Mouse (Mus musculus) stomach, embryonic 16.5 days (tissue): ENCODE measurements around the gene Ptprm. TPM values are rescaled to one million over a fixed set of nuclear protein-coding genes. Genes with fewer than 3 reads are reported as not detected.

Source experiments
- ATAC-seq: fragments of 200-750 bp; cut with Nextera tagmentation; 2 replicates; pipeline ENCODE4 v1.8.0; 2017; ENCODE audit warnings: moderate number of reproducible peaks, moderate TSS enrichment; ENCODE audit not compliant: insufficient read depth, low FRiP score
- H3K27ac ChIP-seq: fragments of 300-500 bp; sonication (generic); 2 replicates; pipeline ENCODE4 v1.5.1; 2014; ENCODE audit warnings: low read length
- H3K27me3 ChIP-seq: fragments of 300-500 bp; sonication (generic); 2 replicates; pipeline ENCODE4 v1.6.1; 2014; ENCODE audit warnings: low read length, control low read depth, mixed read lengths; ENCODE audit not compliant: control insufficient read depth, insufficient read depth
- H3K36me3 ChIP-seq: fragments of 300-500 bp; sonication (generic); 2 replicates; pipeline ENCODE4 v1.6.1; 2014; ENCODE audit warnings: low read length; ENCODE audit not compliant: control insufficient read depth, insufficient read depth
- H3K4me1 ChIP-seq: fragments of 300-500 bp; sonication (generic); 2 replicates; pipeline ENCODE4 v1.6.1; 2014; ENCODE audit warnings: low read length, control low read depth, mixed read lengths; ENCODE audit not compliant: control insufficient read depth, insufficient read depth
- H3K4me2 ChIP-seq: fragments of 300-500 bp; sonication (generic); 2 replicates; pipeline ENCODE4 v1.6.1; 2014; ENCODE audit warnings: low read depth, low read length, mixed read lengths
- H3K4me3 ChIP-seq: fragments of 300-500 bp; sonication (generic); replicated peaks from 2 replicates; pipeline ENCODE4 v1.5.1; 2014; ENCODE audit warnings: mild to moderate bottlenecking, low read length
- H3K9ac ChIP-seq: fragments of 300-500 bp; sonication (generic); 2 replicates; pipeline ENCODE4 v1.6.1; 2014; ENCODE audit warnings: low read length
- H3K9me3 ChIP-seq: fragments of 300-500 bp; sonication (generic); replicated peaks from 2 replicates; pipeline ENCODE4 v1.6.1; 2016; ENCODE audit warnings: low read length, control low read depth; ENCODE audit not compliant: control insufficient read depth
- WGBS: fragments of 180-500 bp; shearing (Covaris S2); extraction: QIAGEN DNeasy Blood & Tissue Kit; methylation state at CpG from one replicate; pipeline ENCODE4 v1.1.7; 2014; 5-methylcytosine and 5-hydroxymethylcytosine counted together
- polyA plus RNA-seq: library from polyadenylated mRNA; unstranded; fragments of >200 nt; fragmentation: Nextera tagmentation; extraction: Ambion mirVana; gene quantifications from 2 replicates; pipeline ENCODE4 v1.2.1, GENCODE M21; 2015

Gene Ptprm
- polyA plus RNA-seq, 1 experiment from 2014 or later = 10.8 TPM

DNA sequence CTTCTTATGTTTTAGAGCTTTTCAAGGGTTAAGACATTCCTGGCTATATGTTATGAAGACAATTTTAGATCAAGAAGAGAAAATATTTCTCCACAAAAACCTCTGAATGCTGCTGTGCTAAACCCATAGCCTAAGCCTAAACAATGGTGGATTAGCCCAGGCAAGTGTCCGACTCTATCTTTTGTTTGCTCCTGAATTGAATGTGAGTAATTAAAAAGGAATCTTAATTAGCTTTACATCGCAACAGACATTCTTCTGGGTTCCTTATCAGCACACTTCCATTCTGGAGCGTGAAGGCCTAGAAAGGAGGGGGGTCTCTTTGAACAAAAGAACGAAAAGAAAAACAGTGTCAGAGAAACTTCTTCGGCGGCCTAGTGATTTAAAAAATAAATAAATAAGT, 439.6 kb downstream of the Ptprm start:
- Histone ChIP-seq H3K4me2 (no peak overlapping the region), H3K36me3 (no peaks in the 10 kb centered on the region), H3K9ac (no peak overlapping the region), H3K9me3 (no peaks in the 10 kb centered on the region), H3K4me1 (no peaks in the 10 kb centered on the region), H3K27me3 (no peaks in the 10 kb centered on the region), H3K27ac (no peak overlapping the region), H3K4me3 (no peak overlapping the region)
- ATAC-seq = no peak
- 52% methylated on average over 6 of the region's 6 CpGs for WGBS

DNA sequence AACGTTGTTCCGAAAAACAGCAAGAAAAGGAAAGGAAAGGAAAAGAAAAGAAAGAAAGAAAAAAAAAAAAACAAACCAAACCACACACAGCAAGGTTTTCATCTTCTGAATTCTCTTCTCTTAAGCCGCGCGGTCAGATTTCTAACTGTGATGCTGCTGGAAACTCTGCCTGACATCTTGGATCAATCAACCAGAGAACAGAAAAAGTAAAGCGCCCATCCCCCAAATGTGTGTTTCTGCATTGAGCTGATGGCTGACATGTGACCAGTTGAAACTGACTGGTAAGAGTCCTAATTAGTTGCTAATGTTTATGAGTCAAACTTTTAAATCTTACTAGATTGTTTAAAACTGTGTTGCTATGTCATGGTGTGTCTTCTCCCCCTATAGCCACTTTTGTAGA, 441.7 kb downstream of the Ptprm start:
- Histone ChIP-seq H3K9ac (no peak overlapping the region), H3K4me3 (no peak overlapping the region), H3K4me1 (no peaks in the 10 kb centered on the region), H3K9me3 (no peaks in the 10 kb centered on the region), H3K4me2 (no peak overlapping the region), H3K27ac (no peak overlapping the region), H3K27me3 (no peaks in the 10 kb centered on the region), H3K36me3 (no peaks in the 10 kb centered on the region)
- ATAC-seq = no peak
- 93% methylated on average over 6 of the region's 6 CpGs for WGBS

DNA sequence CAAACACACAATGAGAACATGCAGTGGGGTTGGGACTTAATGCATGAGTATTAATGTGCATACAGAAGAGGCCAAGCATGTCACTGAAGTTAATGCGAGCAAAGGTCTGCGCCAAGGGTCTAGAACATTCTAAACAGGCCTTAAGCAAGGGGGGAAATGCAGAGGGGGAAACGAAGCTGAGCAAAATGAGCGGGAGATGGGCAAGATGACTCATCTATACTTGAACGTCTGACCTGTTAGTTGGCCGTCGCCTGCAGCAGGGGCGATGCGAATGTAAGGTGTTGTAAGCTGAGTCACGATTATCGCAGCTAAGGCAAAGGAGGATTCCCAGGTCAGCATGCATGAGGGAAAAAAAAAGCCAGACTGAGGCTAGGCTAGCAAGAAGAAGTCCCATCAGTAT, 442.1 kb downstream of the Ptprm start:
- no peak overlapping the region for H3K4me3 ChIP-seq
- no peak for ATAC-seq
- no peak overlapping the region for H3K27ac ChIP-seq
- no peaks in the 10 kb centered on the region for H3K27me3 ChIP-seq
- H3K9ac ChIP-seq = no peak overlapping the region
- WGBS = 86% methylated on average over 11 of the region's 11 CpGs
- H3K9me3 ChIP-seq = no peaks in the 10 kb centered on the region
- no peaks in the 10 kb centered on the region for H3K36me3 ChIP-seq
- no peak overlapping the region for H3K4me2 ChIP-seq
- no peaks in the 10 kb centered on the region for H3K4me1 ChIP-seq

DNA sequence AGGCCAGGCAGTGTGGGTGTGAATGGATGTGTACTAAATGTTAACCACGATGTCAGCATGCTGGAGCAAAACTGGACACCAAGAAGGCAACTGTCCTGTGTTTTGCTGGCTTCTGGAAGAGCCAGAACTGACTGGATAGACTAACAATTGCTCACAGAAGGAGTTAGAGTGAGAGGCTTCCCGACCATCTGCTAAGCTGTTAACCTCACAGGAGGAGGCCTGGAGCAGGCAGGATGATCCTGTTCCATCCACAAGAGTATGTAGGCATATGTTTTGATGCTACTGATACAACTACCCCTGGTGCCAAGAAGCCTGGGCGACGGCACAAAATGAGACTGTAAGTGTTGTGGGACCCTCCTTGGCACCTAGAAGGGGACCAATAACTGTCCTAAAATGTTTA, 444.4 kb downstream of the Ptprm start:
- no peaks in the 10 kb centered on the region for H3K9me3 ChIP-seq
- ATAC-seq = no peak
- H3K9ac ChIP-seq = no peak overlapping the region
- 75% methylated on average over 4 of the region's 4 CpGs for whole genome bisulfite sequencing
- H3K27ac ChIP-seq = no peak overlapping the region
- H3K4me1 ChIP-seq = no peaks in the 10 kb centered on the region
- no peaks in the 10 kb centered on the region for H3K36me3 ChIP-seq
- H3K4me3 ChIP-seq = no peak overlapping the region
- H3K4me2 ChIP-seq = no peak overlapping the region
- no peaks in the 10 kb centered on the region for H3K27me3 ChIP-seq

DNA sequence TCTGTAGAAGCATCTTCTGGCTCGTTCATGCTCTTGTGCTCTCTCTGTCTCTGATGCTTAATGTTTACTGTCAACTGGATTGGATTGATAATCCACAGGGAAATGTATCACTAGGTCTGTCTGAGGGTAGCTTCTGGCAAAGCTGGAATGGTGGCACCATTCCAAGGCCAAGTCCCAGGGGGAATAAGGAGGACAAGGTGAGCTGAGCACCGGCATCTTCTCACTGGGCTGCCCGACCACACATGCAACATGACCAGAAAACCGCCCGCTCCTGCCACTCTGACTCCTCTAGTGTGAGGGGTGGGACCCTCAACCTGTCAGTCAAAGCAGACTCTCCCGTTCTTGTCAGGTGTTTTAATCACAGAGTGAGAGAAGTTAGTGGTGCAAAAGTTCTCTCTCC, 445.3 kb downstream of the Ptprm start:
- WGBS = 72% methylated on average over 6 of the region's 6 CpGs
- ATAC-seq = no peak

DNA sequence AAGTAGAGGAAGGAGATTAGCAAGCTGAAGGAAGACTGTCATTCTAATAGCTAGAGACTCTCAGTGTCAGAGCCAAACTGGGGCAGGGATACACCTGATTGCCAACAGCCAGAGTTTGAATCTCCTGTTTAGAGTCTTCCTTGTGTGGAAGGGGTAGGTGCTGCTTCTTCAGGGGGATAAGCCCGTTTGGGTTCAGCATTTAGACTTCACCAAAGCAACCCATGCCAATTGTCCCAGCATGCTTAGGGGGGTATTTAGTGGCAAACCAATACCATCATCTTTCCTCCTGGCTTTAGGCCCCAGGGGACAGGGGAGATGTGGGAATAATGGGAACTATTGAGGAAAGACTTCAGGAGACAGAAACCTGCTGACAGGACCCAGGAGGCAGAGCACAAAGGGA, 460.1 kb downstream of the Ptprm start:
- Histone ChIP-seq H3K4me2 (no peak overlapping the region), H3K27me3 (no peaks in the 10 kb centered on the region), H3K36me3 (no peaks in the 10 kb centered on the region), H3K4me1 (no peaks in the 10 kb centered on the region), H3K4me3 (no peak overlapping the region), H3K9me3 (no peaks in the 10 kb centered on the region), H3K27ac (no peak overlapping the region), H3K9ac (no peak overlapping the region)
- no peak for ATAC-seq
- 79% methylated on average over 1 of the region's 1 CpGs for WGBS

More for the DNA sequence above, 445.3 kb downstream of the Ptprm start:
- Histone ChIP-seq H3K36me3 (no peaks in the 10 kb centered on the region), H3K27ac (no peak overlapping the region), H3K4me2 (no peak overlapping the region), H3K27me3 (no peaks in the 10 kb centered on the region), H3K4me1 (no peaks in the 10 kb centered on the region), H3K4me3 (no peak overlapping the region), H3K9ac (no peak overlapping the region), H3K9me3 (no peaks in the 10 kb centered on the region)

DNA sequence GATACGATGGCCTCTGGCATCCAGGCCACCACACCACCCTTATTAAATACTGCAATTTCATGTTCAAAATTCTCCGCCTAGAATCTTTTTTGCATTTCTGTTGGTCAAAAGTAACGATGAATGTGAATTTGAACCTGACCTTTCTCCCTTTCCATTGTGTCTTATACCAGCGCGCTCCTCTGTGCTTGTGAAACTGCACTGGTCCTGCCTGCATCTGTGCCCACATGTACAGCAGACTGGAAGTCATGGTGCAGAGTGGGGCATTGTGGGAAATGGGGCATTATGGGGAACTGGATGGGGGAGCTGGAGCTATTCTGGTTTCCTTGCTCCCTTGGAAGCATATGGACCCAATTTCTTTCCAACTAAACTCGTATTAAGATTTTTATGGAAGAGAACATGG, 462.3 kb downstream of the Ptprm start:
- no peaks in the 10 kb centered on the region for H3K9me3 ChIP-seq
- ATAC-seq = no peak
- 95% methylated on average over 6 of the region's 6 CpGs for WGBS

DNA sequence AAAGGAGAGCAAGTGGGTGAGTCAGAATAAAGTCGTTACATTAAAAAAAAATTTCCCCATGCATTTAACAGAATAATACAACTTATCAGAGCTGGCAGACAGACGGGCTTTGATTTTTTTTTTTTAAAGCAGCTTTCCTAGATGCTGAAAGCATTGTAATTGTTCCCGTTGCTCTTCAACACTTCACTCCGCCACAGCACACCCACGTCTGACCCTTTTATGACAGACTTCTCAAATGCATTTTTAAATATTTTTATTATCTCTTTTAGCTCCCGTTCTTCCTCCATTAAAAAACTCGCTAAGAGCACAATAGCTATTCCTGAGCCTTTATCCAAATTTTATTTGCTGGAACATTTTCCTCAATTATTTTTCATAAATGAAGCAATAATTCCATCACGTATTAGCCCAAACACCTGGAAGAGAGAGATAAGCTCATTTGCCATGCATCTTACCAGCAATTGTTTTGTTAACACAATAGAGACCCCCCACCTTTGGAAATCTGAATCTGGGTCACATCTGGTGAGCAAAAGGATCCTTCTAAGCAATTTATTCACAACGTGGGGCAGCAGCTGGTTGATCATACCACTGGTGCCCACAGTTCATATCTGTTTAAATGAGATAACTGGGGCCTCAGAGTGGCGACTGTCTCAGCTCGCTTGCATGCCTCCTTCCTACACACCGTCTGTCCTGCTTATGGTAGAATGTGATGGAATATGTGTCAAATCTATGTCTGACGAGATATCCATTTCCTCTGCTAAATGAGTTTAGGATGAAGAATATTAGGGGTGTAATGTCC, 463.0 kb downstream of the Ptprm start:
- Histone ChIP-seq H3K4me3 (no peak overlapping the region), H3K4me1 (no peaks in the 10 kb centered on the region), H3K36me3 (no peaks in the 10 kb centered on the region), H3K4me2 (no peak overlapping the region), H3K27ac (no peak overlapping the region), H3K9me3 (no peaks in the 10 kb centered on the region), H3K27me3 (no peaks in the 10 kb centered on the region), H3K9ac (no peak overlapping the region)
- no peak for ATAC-seq
- WGBS = 62% methylated on average over 13 of the region's 13 CpGs

More for the DNA sequence above, 462.3 kb downstream of the Ptprm start:
- no peak overlapping the region for H3K9ac ChIP-seq
- no peak overlapping the region for H3K4me2 ChIP-seq
- H3K27ac ChIP-seq = no peak overlapping the region
- no peaks in the 10 kb centered on the region for H3K4me1 ChIP-seq
- no peak overlapping the region for H3K4me3 ChIP-seq
- H3K27me3 ChIP-seq = no peaks in the 10 kb centered on the region
- no peaks in the 10 kb centered on the region for H3K36me3 ChIP-seq

DNA sequence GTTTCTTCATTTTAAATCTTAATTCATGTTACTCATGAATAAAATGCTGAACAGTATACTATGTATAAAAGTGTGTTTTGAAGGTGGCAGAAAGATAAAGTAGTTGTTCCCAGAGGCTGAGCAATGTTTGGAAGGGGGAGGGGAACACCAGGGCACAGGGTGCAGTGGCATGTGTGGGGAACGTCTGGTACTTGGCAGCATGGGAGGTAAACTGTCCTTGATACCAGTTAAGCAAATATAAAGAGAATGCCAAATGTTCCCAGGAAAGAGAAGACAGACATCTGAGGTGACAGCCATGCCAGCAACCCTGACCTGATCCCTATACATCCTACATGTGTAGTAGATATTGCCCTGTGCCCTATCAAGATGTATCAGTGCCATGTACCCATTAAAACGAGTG, 472.0 kb downstream of the Ptprm start:
- H3K9me3 ChIP-seq = no peaks in the 10 kb centered on the region
- ATAC-seq = no peak
- no peaks in the 10 kb centered on the region for H3K27me3 ChIP-seq
- no peaks in the 10 kb centered on the region for H3K4me1 ChIP-seq
- whole genome bisulfite sequencing = 51% methylated on average over 2 of the region's 2 CpGs
- no peak overlapping the region for H3K4me3 ChIP-seq
- no peak overlapping the region for H3K4me2 ChIP-seq
- H3K27ac ChIP-seq = no peak overlapping the region
- H3K36me3 ChIP-seq = no peaks in the 10 kb centered on the region
- H3K9ac ChIP-seq = no peak overlapping the region
